Mouse (Mus musculus) left cerebral cortex, adult 8-10 months (tissue): ENCODE results near the gene Olfr1057. TPM values are rescaled to one million over a fixed set of nuclear protein-coding genes. Genes with fewer than 3 reads are reported as not detected.
"Not testable (repeated sequence)": the region's sequence is repeated elsewhere in the genome, so short reads cannot be mapped to it uniquely, and the experiment has no call there.

Experiments
- DNase-seq, 2 experiments: peaks; one replicate each; pipeline ENCODE4 v3.0.0; 2022; ENCODE audit warnings: low spot score in 2 of 2
- total RNA-seq, 4 experiments: library from RNA; stranded (reverse); gene quantifications; 2 replicates each; pipeline ENCODE4 v1.2.4; 2022

Olfr1057 gene
- total RNA-seq = not detected

DNA sequence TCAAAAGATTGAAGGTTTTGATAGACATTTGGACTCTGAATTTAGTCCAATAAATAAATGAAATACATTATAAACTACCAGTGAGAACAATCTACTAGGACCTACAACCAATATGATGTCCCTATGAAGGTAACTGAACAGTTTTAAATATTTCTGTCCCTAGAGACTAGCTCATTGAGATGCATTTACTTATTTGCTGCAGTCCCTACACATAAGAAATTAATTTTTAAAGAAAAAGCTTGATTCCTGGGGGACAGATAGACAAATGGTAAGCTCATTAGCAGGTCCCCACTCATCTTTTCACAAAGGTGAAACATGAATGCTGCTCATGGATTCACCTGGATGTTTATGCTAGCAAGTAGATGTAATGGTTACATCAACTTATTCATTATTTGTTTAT lies at the start of gene Olfr1057:
TSS of gene Olfr1057 (minus strand) at position 101 of the 400 bp plus-strand sequence.
- DNase-seq = no peak

DNA sequence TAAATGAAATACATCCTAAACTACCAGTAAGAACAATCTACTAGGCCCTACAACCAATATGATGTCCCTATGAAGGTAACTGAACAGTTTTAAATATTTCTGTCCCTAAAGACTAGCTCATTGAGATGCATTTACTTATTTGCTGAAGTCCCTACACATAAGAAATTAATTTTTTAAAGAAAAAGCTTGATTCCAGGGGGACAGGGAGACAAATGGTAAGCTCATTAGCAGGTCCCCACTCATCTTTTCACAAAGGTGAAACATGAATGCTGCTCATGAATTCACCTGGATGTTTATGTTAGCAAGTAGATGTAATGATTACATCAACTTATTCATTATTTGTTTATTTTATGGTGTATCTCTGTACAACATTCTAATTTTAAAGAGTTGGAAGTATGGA lies 48.5 kb upstream of the Olfr1057 start, which contains the start of gene Olfr1062:
TSS of gene Olfr1062 (minus strand) at position 101 of the 400 bp plus-strand sequence.
- not testable (repeated sequence) for DNase-seq

DNA sequence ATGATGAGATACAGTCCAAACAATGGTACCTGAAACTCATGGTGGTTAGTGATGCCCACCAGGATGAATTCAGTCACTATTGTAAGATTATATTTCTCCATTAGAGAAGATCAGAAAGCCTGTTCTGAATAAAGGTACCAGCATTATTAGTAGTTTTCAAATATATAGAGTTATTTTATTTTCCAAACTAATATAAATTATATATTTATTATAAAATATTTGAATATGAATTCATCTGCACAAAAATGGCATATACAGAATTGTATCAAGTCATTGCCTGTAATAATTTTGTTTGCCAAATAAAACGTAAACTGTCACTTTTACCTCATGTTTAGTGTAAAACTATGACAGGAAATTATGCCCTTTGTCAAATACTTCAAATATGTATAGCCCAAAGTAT lies 35.8 kb upstream of the Olfr1057 start, which contains the start of gene Olfr1061:
TSS of gene Olfr1061 (minus strand) at position 101 of the 400 bp plus-strand sequence.
- no peak for DNase-seq

DNA sequence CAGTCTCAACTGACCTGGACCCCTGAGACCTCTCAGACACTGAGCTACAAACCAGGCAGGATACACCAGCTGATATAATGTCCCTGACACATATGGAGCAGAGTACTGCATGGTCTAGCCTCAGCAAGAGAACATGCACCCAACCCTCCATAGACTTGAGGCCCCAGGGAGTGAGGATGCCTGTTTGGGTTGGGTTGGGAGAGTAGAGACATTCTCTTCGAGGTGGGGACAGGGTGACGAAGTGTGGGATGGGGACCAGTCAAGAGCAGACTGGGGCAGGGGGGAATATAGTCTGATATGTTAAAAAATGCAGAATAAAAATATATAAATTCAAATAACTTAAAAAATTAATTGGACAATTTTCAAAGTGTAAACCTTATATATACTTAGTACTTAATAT lies 16.9 kb upstream of the Olfr1057 start:
- no peak for DNase-seq

DNA sequence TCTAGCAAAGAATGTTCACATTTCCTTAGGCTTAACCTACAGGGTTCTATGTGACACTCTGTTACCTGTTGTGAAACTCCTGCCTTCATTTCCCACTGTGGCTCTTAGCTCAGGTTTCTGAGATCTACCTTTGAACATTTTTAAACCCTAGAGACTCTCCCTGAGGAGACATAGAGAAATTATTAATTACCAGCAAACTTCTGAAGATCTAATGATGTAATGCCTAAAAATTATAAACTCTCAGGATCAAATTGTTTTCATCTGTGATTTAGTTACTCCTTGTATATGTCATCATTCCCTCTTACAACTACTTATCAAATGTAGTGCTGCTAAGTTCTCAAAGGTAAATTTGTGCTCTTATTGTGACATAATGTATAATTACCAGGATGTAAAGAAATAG lies 10.3 kb upstream of the Olfr1057 start, which contains the start of gene Olfr1058:
TSS of gene Olfr1058 (minus strand) at position 101 of the 400 bp plus-strand sequence.
- not testable (repeated sequence) for DNase-seq

DNA sequence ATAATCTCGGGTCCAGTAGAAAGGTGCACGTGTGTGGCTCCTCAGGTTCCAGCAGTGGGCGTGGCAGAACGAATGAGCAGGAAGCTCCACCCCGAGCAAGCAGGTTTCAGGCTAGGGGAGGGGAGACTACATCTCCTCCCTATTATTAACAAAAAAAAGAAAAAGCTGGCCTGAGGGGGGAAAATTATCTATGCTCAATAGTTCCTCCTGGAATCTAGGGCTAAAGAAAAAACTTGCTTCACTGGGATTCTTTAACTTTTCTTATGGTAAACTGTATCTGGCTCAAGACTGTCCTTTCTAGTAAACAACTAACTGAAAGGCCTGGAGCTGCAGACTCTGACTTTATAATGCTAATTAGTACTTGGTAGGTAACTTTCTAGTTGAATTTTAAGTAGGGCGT lies 11.9 kb downstream of the Olfr1057 start:
- DNase-seq = not testable (repeated sequence)

DNA sequence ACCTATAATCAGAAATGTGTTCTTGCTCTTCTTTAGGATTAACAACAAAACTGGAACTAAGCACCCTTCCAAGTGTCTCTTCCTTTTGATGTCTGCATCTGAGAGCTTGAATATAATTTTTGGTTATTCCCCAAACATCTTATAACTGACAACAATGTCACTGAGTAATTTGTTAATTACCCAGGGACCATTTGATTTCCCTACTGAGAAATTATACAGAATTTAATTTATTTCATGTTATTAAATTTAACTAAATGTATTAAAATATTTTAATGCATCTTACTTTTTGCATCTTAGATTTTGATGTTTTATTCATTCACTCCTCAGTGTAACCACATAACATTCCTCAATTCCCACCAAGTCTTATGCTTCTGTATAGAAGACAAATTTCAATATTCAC lies 15.8 kb downstream of the Olfr1057 start, which contains the start of gene Olfr1056:
TSS of gene Olfr1056 (minus strand) at position 101 of the 400 bp plus-strand sequence.
- DNase-seq = no peak

DNA sequence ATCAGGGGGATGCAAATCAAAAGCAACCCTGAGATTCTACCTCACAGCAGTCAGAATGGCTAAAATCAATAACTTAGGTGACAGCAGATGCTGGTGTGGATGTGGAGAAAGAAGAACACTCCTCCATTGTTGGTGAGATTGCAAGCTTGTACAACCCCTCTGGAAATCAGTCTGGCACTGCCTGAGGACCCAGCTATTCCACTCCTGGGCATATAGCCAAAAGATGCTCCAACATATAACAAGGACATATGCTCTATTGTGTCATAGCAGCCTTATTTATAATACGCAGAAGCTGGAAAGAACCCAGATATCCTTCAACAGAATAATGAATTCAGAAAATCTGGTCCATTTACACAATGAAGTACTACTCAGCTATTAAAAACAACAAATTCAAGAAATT lies 26.4 kb downstream of the Olfr1057 start:
- DNase-seq = not testable (repeated sequence)

DNA sequence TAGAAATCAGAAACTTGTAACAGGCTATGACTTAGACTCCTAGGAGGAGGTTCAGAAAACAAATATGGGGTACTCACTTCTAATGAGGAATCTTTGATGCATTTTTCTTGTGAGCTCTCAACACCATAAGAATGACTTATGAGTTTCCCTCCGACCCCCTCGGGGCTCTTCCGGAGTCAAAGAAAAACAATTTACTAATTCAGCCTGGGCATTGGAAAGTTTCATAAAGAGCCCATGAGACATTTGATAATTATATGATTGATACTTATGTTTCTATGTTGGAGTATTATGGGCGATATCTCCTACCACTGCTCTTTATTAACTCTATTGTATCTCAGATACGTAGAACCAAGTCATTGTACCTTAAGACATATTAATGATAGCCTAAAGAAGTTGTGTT lies 28.0 kb downstream of the Olfr1057 start, which contains the start of gene Olfr1055:
TSS of gene Olfr1055 (minus strand) at position 101 of the 400 bp plus-strand sequence.
- no peak for DNase-seq

DNA sequence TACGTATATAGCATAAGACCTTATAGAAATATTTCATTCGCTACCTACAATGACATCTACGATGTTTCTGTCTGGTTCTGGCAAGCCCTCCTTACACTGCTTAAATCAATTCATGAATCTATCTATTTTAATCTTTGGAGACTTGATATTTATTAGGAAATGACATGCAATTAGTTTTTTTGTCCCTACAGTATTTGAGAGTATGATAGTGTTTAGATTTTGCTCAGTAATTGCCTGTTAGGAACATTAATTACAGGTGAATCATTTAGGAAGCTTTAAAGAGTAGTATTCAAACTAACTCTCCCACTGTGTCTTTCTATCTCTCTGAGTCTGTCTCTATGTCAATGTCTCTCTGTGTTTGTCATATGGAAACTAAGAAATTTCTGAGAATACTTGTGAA lies 42.9 kb downstream of the Olfr1057 start, which contains the start of gene Olfr1054:
TSS of gene Olfr1054 (minus strand) at position 101 of the 400 bp plus-strand sequence.
- no peak for DNase-seq

Other genes starting within 250 kb of the Olfr1057 start
- gene Olfr1039, start 242.5 kb downstream of the Olfr1057 start, total RNA-seq = not detected
- not detected for gene Olfr1040, start 231.7 kb downstream of the Olfr1057 start, total RNA-seq
- gene Olfr1042, start 216.6 kb downstream of the Olfr1057 start, total RNA-seq = not detected
- gene Olfr1043, start 210.9 kb downstream of the Olfr1057 start, total RNA-seq = not detected
- gene Olfr1044, start 200.6 kb downstream of the Olfr1057 start, total RNA-seq = not detected
- not detected for gene Olfr52, start 192.7 kb downstream of the Olfr1057 start, total RNA-seq
- gene Olfr1045, start 175.4 kb downstream of the Olfr1057 start, total RNA-seq = not detected
- not detected for gene Olfr1046, start 159.1 kb downstream of the Olfr1057 start, total RNA-seq
- gene Olfr1047, start 147.0 kb downstream of the Olfr1057 start, total RNA-seq = not detected
- not detected for gene Olfr1048, start 138.1 kb downstream of the Olfr1057 start, total RNA-seq
- gene Olfr1049, start 120.1 kb downstream of the Olfr1057 start, total RNA-seq = not detected
- gene Olfr1051, start 99.3 kb downstream of the Olfr1057 start, total RNA-seq = not detected
- gene Olfr1052, start 85.9 kb downstream of the Olfr1057 start, total RNA-seq = not detected
- not detected for gene Olfr1053, start 63.1 kb downstream of the Olfr1057 start, total RNA-seq
- gene Olfr1054, start 43.0 kb downstream of the Olfr1057 start, total RNA-seq = not detected
- gene Olfr1055, start 28.1 kb downstream of the Olfr1057 start, total RNA-seq = not detected
- gene Olfr1056, start 15.9 kb downstream of the Olfr1057 start, total RNA-seq = not detected
- gene Olfr1058, start 10.2 kb upstream of the Olfr1057 start, total RNA-seq = not detected
- gene Olfr1061, start 35.7 kb upstream of the Olfr1057 start, total RNA-seq = not detected
- gene Olfr1062, start 48.4 kb upstream of the Olfr1057 start, total RNA-seq = not detected
- not detected for gene Olfr1065, start 72.2 kb upstream of the Olfr1057 start, total RNA-seq
- gene Olfr1066, start 77.9 kb upstream of the Olfr1057 start, total RNA-seq = not detected
- not detected for gene Olfr228, start 109.0 kb upstream of the Olfr1057 start, total RNA-seq
- gene Olfr1076, start 130.1 kb upstream of the Olfr1057 start, total RNA-seq = not detected
- gene Olfr1079, start 164.1 kb upstream of the Olfr1057 start, total RNA-seq = not detected
- gene Olfr1080, start 179.8 kb upstream of the Olfr1057 start, total RNA-seq = not detected
- not detected for gene Olfr1082, start 220.6 kb upstream of the Olfr1057 start, total RNA-seq